Mouse (Mus musculus): ENCODE results near the gene Foxp3. TPM values are rescaled to one million over a fixed set of nuclear protein-coding genes. Genes with fewer than 3 reads are reported as not detected.

Gene Foxp3
- total RNA-seq, 2 experiments from 2014 or later, result not detected

DNA sequence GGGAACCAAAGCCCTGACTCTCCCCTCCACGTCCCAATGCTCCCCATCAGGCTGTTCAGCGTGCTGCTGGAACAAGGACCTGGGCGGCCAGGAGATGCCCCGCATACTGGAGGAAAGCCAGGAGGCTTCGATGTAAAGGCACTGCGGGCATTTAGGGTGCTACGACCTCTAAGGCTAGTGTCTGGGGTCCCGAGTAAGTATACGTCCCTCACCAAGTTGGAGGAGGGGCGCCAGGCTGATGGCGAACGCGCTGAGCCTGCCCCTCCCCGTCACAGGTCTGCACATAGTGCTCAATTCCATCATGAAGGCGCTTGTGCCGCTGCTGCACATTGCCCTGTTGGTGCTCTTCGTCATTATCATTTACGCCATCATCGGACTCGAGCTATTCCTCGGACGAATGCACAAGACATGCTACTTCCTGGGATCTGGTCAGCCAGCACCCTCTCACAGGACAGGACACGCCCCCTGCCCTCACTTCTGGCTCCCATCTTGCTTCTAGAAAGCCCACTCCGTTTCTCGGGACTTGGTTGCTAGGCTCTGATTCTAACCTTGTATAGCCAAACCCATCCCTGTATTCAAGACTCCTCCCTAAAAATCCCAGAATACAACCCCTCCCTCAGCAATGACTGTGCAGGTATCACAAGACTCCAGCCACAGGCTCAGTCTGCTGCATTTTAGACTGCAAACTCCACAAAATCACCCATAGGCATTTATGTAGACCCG is 37.3 kb downstream of the Foxp3 start:
- DNase-seq (ENCODE audit: low spot score in 2 of 2), result peak in 1 of 2 experiments; percentile 23

DNA sequence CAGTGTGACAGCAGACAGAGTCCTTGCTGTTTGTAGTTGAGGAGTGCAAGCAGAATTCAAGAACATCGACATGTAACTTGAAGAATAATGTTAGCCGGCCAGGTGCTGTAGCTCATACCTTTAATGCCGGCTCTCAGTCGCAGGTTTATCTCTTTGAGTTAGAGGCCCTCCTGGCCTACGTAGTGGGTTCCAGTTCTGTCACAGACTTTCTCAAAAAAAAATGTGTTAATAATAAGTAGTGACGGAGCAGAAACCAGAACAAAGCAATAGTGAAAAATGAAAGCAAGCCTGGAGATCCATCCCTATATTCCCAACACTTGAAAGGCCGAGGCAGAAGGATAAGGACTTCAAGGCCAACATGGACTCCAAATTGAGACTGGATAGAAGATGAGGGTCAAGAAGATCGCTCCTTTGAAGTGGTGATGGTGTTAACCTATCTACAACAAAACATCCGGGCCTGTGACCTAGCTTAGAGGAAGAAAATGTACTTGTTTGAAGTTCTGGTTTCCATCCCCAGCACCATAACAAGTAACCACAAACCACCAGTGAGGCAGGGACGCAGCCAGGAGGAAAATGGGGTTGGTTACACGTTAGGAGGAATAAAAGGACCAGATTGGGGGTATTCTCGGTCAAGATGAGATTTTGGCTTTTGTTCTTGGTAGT is 44.6 kb downstream of the Foxp3 start:
- DNase-seq (ENCODE audit: low spot score in 2 of 2), result no peak

GRCm38 (mm10) chrX:7632560-7632959 is 59.1 kb downstream of the Foxp3 start:
- no peak for DNase-seq (ENCODE audit: low spot score in 2 of 2)

DNA sequence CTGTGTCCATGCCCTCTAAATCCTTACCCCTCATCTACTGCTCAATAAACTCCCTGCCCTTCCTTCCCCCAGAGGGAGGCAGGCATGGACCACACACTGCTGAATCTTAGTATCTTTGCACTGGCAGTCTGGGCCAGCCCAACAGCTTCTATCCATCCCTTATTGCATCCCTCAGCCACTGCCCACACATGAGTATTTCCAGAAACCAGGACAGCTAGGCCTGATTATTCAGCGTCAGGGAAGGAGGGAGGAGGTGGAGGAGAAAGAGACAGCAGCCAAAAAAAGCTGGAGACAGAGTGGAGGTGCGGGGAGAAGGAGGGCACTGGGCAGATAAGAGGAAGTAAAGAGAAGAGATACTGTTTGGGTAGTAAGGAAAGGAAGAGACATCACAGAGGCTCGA is 61.7 kb downstream of the Foxp3 start:
- DNase-seq (ENCODE audit: low spot score in 2 of 2), result peak in 1 of 2 experiments; percentile 28

- peak; percentile 78 to 92 for DNase-seq (ENCODE audit: low spot score in 2 of 2)
Observed at GRCm38 (mm10) chrX:7638401-7639091, 65.1 kb downstream of the Foxp3 start, which contains the start of gene Syp. TSS of gene Syp (plus strand) at chrX:7638471.

- peak in 1 of 2 experiments; percentile 49 for DNase-seq (ENCODE audit: low spot score in 2 of 2)
Observed at GRCm38 (mm10) chrX:7639536-7640325, 66.3 kb downstream of the Foxp3 start.

GRCm38 (mm10) chrX:7640785-7641184 is 67.3 kb downstream of the Foxp3 start:
- DNase-seq (ENCODE audit: low spot score in 2 of 2), result no peak

Other genes with a start within 250 kb of the Foxp3 start
- 10 to 100 TPM; 16.6 to 17.1 TPM for gene Usp27x, start 197.8 kb upstream of the Foxp3 start, total RNA-seq (2021)
- gene Ppp1r3f, start 639 bp downstream of the Foxp3 start, total RNA-seq (2021), result 10 to 100 TPM; 20.0 to 22.5 TPM
- 10 to 100 TPM; 23.7 to 24.5 TPM for gene Ccdc22, start 31.9 kb downstream of the Foxp3 start, total RNA-seq (2021)
- gene Cacna1f, start 33.4 kb downstream of the Foxp3 start, total RNA-seq (2021), result not detected
- gene Syp, start 64.8 kb downstream of the Foxp3 start, total RNA-seq (2021), result 1,000 to 10,000 TPM; 1,783 to 1,871 TPM
- 1 to 10 TPM; 1.5 TPM for gene Prickle3, start 83.6 kb downstream of the Foxp3 start, total RNA-seq (2021)
- 1 to 10 TPM; 3.9 to 5.1 TPM for gene Plp2, start 97.7 kb downstream of the Foxp3 start, total RNA-seq (2021)
- under 1 TPM in 1 of 2 experiments, not detected in 1; 0.41 TPM for gene Magix, start 107.6 kb downstream of the Foxp3 start, total RNA-seq (2021)
- 10 to 100 TPM; 36.5 to 37.4 TPM for gene Gpkow, start 123.5 kb downstream of the Foxp3 start, total RNA-seq (2021)
- 10 to 100 TPM; 61.6 to 67.4 TPM for gene Wdr45, start 140.7 kb downstream of the Foxp3 start, total RNA-seq (2021)
- under 1 TPM in 1 of 2 experiments, not detected in 1; 0.41 TPM for gene Gm45208, start 148.6 kb downstream of the Foxp3 start, total RNA-seq (2021)
- gene Praf2, start 154.8 kb downstream of the Foxp3 start, total RNA-seq (2021), result 100 to 1,000 TPM in 1 of 2 experiments, 10 to 100 TPM in 1; 97.3 to 100 TPM
- 10 to 100 TPM; 17.6 to 21.5 TPM for gene Ccdc120, start 177.3 kb downstream of the Foxp3 start, total RNA-seq (2021)
- 10 to 100 TPM; 33.7 to 38.7 TPM for gene Tfe3, start 188.9 kb downstream of the Foxp3 start, total RNA-seq (2021)
- gene Gripap1, start 216.1 kb downstream of the Foxp3 start, total RNA-seq (2021), result 100 to 1,000 TPM in 1 of 2 experiments, 10 to 100 TPM in 1; 95.3 to 105 TPM
- 1 to 10 TPM; 7.0 to 8.9 TPM for gene Kcnd1, start 248.6 kb downstream of the Foxp3 start, total RNA-seq (2021)

Measured in layer of hippocampus, adult 18-20 months (tissue).